Mouse (Mus musculus): Measurements from ENCODE around the gene Slc16a8.

- TF ChIP-seq CTCF (IDR thresholded peaks at IDR 0.05; ENCODE audit: low read depth) (no peak), EP300 (IDR thresholded peaks at IDR 0.05; ENCODE audit: low read depth) (no peak)
Observed at GRCm38 (mm10) chr15:79244071-79244893, 10.3 kb downstream of the Slc16a8 start.
